Mouse (Mus musculus) bone marrow macrophage, adult 2 months (primary cell): ENCODE data around the gene Fads1.

Source experiments
- CTCF ChIP-seq: IDR thresholded peaks from 2 replicates; pipeline ENCODE4 v1.5.1; 2012; ENCODE audit warnings: low read depth, mild to moderate bottlenecking, low read length, moderate library complexity
- POLR2A ChIP-seq: IDR thresholded peaks from 2 replicates; pipeline ENCODE4 v1.6.1; 2012; ENCODE audit warnings: mild to moderate bottlenecking, low read depth, low read length, borderline replicate concordance

GRCm38 (mm10) chr19:10134692-10135091 is 48.0 kb upstream of the Fads1 start:
- TF ChIP-seq CTCF: no peak
- no peak for TF ChIP-seq POLR2A
